Mouse (Mus musculus): ENCODE results near the gene Sapcd1.
A peak's percentile ranks its signal among the peaks of the same experiment; 100 is the strongest.

Sapcd1 gene

GRCm38 (mm10) chr17:35029691-35030532, 2.1 kb upstream of the Sapcd1 start:
- no peak for DNase-seq (ENCODE audit: low read depth, low spot score)

- no peak for DNase-seq (ENCODE audit: low read depth, low spot score)
Measured at GRCm38 (mm10) chr17:35028315-35028714, 499 bp upstream of the Sapcd1 start.

DNA sequence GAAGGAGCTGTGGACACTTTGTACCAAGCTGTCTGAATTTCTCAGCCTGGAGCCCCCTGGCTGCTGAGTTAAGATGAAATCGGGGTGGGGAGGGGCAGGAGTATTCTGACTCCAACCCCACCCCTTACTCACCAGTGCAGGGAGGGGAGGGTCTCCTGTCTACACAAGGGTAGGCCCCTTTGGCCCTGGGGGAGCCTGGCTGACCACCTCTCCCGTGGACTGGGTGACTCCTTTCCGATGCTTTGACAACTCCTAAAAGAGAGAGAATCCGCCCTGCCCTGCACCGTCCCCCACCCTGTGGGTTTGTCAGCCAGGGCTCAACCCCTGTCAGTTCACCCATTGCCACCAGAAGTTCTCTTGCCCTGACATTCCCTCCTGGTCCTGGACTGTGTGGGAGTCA, 1.6 kb downstream of the Sapcd1 start:
- DNase-seq (ENCODE audit: low read depth, low spot score), result no peak

DNA sequence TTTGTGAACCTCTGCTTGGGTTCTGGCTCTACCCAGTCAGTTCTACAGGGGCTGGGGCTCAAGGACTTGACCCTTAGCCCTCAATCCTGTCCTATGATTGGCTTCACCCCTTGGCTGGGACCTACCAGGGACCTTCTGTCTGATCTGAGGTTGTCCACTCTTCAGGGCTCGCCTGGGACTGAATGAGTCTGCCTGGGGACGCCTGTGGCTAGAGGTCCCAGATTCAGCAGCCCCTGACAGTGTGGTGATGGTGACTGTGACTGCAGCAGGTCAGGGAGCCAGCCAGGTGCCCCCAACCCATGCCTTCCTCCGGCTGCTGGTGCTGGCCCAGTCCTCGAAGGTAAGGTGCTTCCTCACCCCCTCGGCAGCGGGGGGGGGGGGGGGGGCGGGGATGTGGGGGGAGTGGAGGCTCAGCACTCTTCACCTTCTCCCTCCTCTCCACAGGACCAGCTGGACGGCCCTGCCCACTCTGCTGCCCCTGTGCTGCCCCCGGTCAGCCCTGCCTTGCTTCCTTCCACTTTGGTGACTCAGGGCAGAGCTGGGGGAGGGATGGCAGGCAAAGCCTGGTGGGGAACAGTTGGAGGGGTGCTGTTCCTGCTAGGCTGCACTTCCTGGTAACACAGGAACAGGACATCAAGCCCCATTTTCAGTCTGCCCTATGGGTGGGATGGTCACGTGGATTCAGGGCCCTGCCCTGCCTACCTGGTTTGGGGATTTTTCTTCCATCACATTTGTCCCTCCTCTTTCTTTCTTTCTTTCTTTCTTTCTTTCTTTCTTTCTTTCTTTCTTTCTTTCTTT, 2.9 kb downstream of the Sapcd1 start:
- DNase-seq (ENCODE audit: low read depth, low spot score), result no peak

DNA sequence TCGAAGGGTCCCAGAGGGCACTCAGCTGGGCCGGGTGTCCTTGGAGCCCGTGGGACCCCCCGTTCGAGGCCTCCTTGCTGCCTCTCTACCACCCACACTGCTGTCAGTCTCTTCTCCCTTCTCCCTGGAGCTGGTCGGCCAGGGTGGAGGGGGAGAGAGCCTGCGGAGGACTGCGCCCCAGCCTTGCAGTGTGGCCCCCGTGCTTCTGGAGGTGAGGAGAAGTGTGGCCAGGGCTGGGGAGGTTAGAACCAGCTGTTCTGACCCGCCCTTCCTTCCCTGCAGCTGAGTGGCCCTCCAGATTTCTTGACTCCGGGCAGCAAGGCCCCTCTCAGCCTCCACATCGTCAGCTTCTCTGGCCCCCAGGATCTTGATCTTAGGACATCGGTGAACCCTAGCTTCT, 3.6 kb downstream of the Sapcd1 start:
- no peak for DNase-seq (ENCODE audit: low read depth, low spot score)

GRCm38 (mm10) chr17:35023756-35024155, 4.1 kb downstream of the Sapcd1 start:
- no peak for DNase-seq (ENCODE audit: low read depth, low spot score)

DNA sequence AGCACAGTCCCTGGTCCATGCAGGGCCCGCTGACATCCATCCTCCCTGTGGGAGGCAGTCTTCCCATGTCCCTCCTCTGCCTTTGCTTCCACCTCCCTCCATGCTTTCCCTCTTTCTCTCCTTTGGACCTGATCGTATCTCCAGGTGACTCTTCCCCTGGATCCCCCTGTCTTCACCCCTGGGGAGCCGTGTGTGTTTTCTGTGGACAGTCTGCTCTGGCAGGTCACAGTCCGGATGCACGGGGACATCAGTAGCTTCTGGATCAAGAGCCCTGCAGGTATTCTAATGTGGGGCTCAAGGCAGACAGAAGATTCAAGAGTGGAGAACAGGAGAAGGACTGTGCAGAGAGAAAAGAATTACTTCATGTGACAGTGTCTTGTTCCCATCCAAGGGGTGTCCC, 4.6 kb downstream of the Sapcd1 start:
- no peak for DNase-seq (ENCODE audit: low read depth, low spot score)

DNA sequence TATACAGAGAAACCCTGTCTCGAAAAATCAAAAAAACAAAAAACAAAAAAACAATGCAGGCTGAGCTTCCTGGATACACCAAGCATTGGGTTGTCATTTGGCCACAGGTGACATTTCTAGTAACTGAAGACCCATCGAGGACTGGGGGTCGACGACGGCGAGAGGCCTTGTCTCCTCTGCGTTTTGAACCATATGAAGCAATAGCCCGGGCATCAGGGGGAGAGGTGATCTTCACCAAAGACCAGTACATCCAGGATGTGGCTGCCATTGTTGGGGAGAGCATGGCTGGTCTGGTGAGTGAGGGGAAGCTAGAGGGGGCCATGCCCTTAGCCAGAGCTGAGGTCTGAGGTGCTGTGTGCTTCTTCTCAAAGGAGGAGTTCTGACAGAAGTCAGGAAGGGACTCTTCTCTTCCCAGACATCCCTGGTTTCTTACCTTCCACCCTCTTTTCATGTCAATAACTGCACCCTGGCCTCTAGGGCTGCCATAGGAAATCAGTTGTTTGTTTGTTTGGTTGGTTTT, 5.2 kb downstream of the Sapcd1 start:
- DNase-seq (ENCODE audit: low read depth, low spot score), result no peak

DNA sequence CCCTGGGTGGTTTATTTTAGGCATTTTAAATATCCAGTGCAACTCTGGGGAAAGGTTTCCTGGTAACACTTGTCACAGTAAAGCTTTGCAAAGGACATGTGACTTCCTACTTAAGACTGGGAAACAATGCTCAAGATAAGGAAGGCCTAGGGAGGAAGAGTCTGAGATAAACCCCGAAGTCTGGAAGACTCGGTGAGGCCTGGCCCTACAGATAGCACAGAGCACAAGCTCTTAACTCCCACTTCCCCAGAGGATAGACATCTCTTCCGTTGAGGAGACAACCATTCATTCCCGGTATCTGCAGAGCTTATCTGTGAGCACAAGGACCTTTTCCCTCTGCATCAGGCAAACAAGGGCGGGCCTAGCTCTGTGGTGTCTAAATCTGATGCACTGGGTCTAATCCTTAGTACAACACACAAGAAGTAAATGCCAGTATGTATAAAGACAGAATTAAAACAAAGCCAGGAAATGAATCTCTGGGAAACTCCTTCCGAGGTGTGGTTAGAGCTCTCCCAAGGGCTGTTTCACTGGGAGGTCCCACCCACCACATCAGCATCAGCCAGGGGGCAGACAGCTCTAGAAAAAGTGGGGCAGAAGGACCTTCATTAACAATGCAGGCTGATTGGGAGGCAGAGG, 5.9 kb downstream of the Sapcd1 start:
- no peak for DNase-seq (ENCODE audit: low read depth, low spot score)

DNA sequence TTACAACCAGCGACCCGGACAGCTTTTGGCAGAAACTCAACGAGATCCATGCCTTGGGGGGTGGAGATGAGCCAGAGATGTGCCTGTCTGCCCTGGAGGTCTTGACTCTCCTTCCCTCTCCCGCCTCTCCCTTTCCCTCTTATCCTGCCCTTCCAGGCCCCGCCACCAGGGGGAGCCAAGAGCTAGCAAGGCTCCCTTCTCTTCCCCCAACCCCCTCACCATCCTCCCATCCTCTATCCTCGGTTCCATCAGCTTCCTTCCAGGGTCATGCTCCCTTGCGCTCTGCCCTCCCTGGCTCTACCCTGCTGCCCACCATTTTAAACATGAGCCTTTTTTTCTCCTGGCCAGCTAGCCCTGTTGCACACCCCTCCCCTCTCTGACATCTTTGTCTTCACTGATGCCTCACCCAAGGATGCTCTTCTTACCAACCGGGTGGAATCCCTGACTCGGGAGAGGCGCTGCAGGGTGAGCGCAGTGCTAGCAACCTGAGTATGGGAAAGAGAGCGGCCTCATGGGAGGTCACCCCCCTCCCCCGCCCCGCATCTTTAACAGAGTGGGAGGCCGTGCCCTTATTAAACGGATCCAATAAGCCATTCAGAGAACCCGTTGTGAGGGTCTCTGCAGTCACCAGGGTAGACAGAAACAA, 6.5 kb downstream of the Sapcd1 start:
- DNase-seq (ENCODE audit: low read depth, low spot score), result peak; percentile 43

DNA sequence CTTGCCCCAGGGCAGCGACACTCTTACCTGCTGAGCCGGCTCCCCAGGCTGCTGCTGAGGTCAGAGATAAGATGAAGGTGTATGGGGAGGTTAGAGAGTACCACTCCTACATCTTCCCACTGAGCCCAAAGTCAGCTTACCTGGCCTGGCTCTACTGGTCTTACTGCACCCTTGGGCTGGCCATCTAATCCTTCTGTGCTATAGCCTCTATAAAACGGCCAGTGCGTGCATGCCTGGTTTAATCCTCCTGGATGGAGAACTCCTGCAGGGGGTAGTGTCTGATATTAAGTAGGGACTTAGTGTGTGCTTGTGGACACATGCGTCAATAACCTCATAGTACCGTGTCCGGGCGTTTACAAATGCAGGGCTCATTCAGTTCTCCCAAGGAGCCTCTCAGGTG, 7.3 kb downstream of the Sapcd1 start:
- no peak for DNase-seq (ENCODE audit: low read depth, low spot score)

GRCm38 (mm10) chr17:35019894-35020293, 7.9 kb downstream of the Sapcd1 start:
- DNase-seq (ENCODE audit: low read depth, low spot score), result no peak

- DNase-seq (ENCODE audit: low read depth, low spot score), result no peak
Measured at GRCm38 (mm10) chr17:35018171-35018570, 9.6 kb downstream of the Sapcd1 start.

GRCm38 (mm10) chr17:35017706-35018030, 10.1 kb downstream of the Sapcd1 start:
- DNase-seq (ENCODE audit: low read depth, low spot score), result no peak

DNA sequence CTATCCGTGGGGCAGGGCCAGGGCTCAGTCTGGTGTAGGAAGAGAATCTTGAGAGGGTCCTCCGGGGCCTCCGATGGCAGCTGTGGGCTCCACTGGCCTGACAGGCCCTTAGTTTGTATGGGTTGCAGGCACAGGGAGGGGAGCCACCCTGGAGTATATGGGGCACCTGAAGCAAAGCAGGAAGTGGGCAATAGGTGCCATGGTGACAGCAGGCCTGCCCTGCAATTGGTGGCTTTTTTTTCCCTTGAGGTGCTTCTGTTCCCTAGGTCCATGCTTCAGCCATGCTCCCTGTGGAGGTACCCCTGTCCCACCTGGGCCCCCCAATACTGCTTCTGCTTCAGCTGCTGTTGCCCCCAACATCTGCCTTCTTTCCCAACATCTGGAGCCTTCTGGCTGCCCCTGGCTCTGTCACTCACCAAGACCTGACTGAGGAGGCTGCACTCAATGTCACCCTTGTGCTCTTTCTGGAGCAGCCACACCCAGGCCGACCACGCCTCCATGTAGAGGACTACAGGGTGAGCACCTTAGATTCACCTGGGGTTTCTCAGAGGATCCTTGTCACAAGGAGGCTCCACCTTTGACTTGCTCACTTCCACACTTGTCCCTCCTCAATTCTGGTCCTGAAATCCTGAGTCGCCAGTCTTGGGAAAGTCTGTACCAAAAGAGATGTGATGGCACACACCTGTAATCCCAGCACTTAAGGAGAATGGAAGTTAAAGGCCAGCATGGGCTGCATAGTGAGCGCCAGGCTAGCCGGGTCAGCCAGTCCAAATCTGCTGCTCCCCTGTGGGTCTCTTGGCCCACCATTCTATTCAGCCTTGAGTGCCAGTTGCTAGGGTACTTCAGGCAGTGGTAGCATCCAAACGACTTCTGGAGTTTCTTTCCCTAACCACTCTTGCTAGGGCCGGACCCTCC, 10.8 kb downstream of the Sapcd1 start:
- no peak for DNase-seq (ENCODE audit: low read depth, low spot score)

DNA sequence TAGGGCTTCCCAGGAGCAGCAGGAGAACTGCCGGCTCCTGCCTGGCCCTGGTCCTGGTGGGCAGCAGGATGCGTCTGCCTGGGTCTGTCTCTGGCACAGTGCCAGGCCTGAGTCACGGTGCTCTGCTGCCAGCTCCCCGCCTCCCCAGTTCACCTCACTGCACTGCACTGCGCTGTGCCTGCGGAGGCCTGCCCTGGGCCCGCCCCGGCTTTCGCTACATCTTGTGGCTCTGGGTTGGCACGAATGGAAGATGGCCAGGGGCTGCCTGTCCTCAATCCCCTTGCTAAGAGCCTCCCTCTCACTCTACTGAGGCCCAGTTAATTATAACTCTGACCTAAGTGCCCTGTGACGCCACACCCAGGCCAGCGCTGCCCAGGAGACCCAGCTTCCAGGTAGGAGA, 11.4 kb downstream of the Sapcd1 start, which contains the start of gene Vwa7:
Gene Vwa7, plus strand, starts transcription at position 204 of the 400 bp plus-strand sequence.
- no peak for DNase-seq (ENCODE audit: low read depth, low spot score)

GRCm38 (mm10) chr17:35015296-35015695, 12.5 kb downstream of the Sapcd1 start:
- DNase-seq (ENCODE audit: low read depth, low spot score), result no peak

- no peak for DNase-seq (ENCODE audit: low read depth, low spot score)
Measured at GRCm38 (mm10) chr17:35013221-35013620, 14.6 kb downstream of the Sapcd1 start.

DNA sequence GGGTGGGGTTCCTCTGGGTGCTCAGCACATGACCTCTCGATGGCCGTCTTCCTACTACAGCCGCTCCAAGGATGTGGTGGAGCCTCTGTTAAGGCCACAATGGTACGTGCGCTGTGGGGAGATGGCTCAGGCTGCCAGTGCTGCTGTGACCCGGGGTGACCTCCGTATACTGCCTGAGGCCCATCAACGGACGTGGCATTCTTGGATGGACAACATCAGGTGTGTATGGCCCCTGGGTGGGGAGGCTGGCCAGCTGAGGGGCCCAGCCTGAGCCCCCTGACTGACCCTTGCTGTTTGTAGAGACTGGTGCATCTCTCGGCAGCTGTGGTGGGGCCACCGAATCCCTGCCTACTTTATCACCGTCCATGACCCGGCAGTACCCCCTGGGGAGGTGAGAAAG, 15.4 kb downstream of the Sapcd1 start:
- no peak for DNase-seq (ENCODE audit: low read depth, low spot score)

GRCm38 (mm10) chr17:35011440-35011839, 16.4 kb downstream of the Sapcd1 start:
- no peak for DNase-seq (ENCODE audit: low read depth, low spot score)

GRCm38 (mm10) chr17:35009586-35009985, 18.2 kb downstream of the Sapcd1 start:
- DNase-seq (ENCODE audit: low read depth, low spot score), result no peak

Measured in WW6 (cell line).